Mouse (Mus musculus): ENCODE data around the gene Samd7. TPM values are rescaled to one million over a fixed set of nuclear protein-coding genes. Genes with fewer than 3 reads are reported as not detected.
"Not testable (repeated sequence)": the region's sequence is repeated elsewhere in the genome, so short reads cannot be mapped to it uniquely, and the experiment has no call there.

Gene Samd7
- 0.04 and 0.08 TPM in 2 replicates for polyA plus RNA-seq (2012; rRNA removed)

GRCm38 (mm10) chr3:30746006-30746405, at the start of gene Samd7:
Gene Samd7 (plus strand): TSS chr3:30746293.
- DNase-seq (ENCODE audit: low read depth) = no peak
- TF ChIP-seq POLR2A (IDR thresholded peaks at IDR 0.05; ENCODE audit: borderline replicate concordance, extremely low read depth, insufficient read depth, insufficient read length, poor library complexity, severe bottlenecking) (no peak), CTCF (IDR thresholded peaks at IDR 0.05; ENCODE audit: borderline replicate concordance, extremely low read depth, insufficient read depth, insufficient read length) (no peak)

GRCm38 (mm10) chr3:30696346-30696745, 49.7 kb upstream of the Samd7 start:
- peak; percentile 71 for DNase-seq (ENCODE audit: low read depth)
- peak; percentile 77; the same call in 1 of the 2 replicates for TF ChIP-seq CTCF (IDR thresholded peaks at IDR 0.05; ENCODE audit: borderline replicate concordance, extremely low read depth, insufficient read depth, insufficient read length)
- TF ChIP-seq POLR2A (IDR thresholded peaks at IDR 0.05; ENCODE audit: borderline replicate concordance, extremely low read depth, insufficient read depth, insufficient read length, poor library complexity, severe bottlenecking) = no peak

GRCm38 (mm10) chr3:30697891-30698290, 48.2 kb upstream of the Samd7 start:
- no peak for DNase-seq (ENCODE audit: low read depth)
- TF ChIP-seq POLR2A (IDR thresholded peaks at IDR 0.05; ENCODE audit: borderline replicate concordance, extremely low read depth, insufficient read depth, insufficient read length, poor library complexity, severe bottlenecking) (no peak), CTCF (IDR thresholded peaks at IDR 0.05; ENCODE audit: borderline replicate concordance, extremely low read depth, insufficient read depth, insufficient read length) (no peak)

GRCm38 (mm10) chr3:30699711-30700505, 46.2 kb upstream of the Samd7 start, which contains the start of gene Lrrc31:
Gene Lrrc31 (minus strand): TSS chr3:30699843.
- not testable (repeated sequence) for DNase-seq (ENCODE audit: low read depth)

- no peak for DNase-seq (ENCODE audit: low read depth)
- TF ChIP-seq POLR2A (IDR thresholded peaks at IDR 0.05; ENCODE audit: borderline replicate concordance, extremely low read depth, insufficient read depth, insufficient read length, poor library complexity, severe bottlenecking) = no peak
- TF ChIP-seq CTCF (IDR thresholded peaks at IDR 0.05; ENCODE audit: borderline replicate concordance, extremely low read depth, insufficient read depth, insufficient read length) = no peak
Observed at GRCm38 (mm10) chr3:30705977-30706376, 40.1 kb upstream of the Samd7 start.

- TF ChIP-seq CTCF (IDR thresholded peaks at IDR 0.05; ENCODE audit: borderline replicate concordance, extremely low read depth, insufficient read depth, insufficient read length) (no peak), POLR2A (IDR thresholded peaks at IDR 0.05; ENCODE audit: borderline replicate concordance, extremely low read depth, insufficient read depth, insufficient read length, poor library complexity, severe bottlenecking) (no peak)
- no peak for DNase-seq (ENCODE audit: low read depth)
Observed at GRCm38 (mm10) chr3:30706614-30707276, 39.3 kb upstream of the Samd7 start.

- no peak for DNase-seq (ENCODE audit: low read depth)
Observed at GRCm38 (mm10) chr3:30710191-30710590, 35.9 kb upstream of the Samd7 start.

GRCm38 (mm10) chr3:30713334-30713733, 32.8 kb upstream of the Samd7 start:
- TF ChIP-seq CTCF (IDR thresholded peaks at IDR 0.05; ENCODE audit: borderline replicate concordance, extremely low read depth, insufficient read depth, insufficient read length) (no peak), POLR2A (IDR thresholded peaks at IDR 0.05; ENCODE audit: borderline replicate concordance, extremely low read depth, insufficient read depth, insufficient read length, poor library complexity, severe bottlenecking) (no peak)
- no peak for DNase-seq (ENCODE audit: low read depth)

More at GRCm38 (mm10) chr3:30710191-30710590, 35.9 kb upstream of the Samd7 start:
- TF ChIP-seq CTCF (IDR thresholded peaks at IDR 0.05; ENCODE audit: borderline replicate concordance, extremely low read depth, insufficient read depth, insufficient read length) (no peak), POLR2A (IDR thresholded peaks at IDR 0.05; ENCODE audit: borderline replicate concordance, extremely low read depth, insufficient read depth, insufficient read length, poor library complexity, severe bottlenecking) (no peak)

- no peak for DNase-seq (ENCODE audit: low read depth)
- TF ChIP-seq CTCF (IDR thresholded peaks at IDR 0.05; ENCODE audit: borderline replicate concordance, extremely low read depth, insufficient read depth, insufficient read length) (no peak), POLR2A (IDR thresholded peaks at IDR 0.05; ENCODE audit: borderline replicate concordance, extremely low read depth, insufficient read depth, insufficient read length, poor library complexity, severe bottlenecking) (no peak)
Observed at GRCm38 (mm10) chr3:30718649-30719048, 27.4 kb upstream of the Samd7 start.

GRCm38 (mm10) chr3:30722036-30722435, 24.1 kb upstream of the Samd7 start:
- TF ChIP-seq CTCF (IDR thresholded peaks at IDR 0.05; ENCODE audit: borderline replicate concordance, extremely low read depth, insufficient read depth, insufficient read length) = no peak
- no peak for DNase-seq (ENCODE audit: low read depth)

GRCm38 (mm10) chr3:30722461-30722860, 23.6 kb upstream of the Samd7 start:
- no peak for DNase-seq (ENCODE audit: low read depth)
- TF ChIP-seq POLR2A (IDR thresholded peaks at IDR 0.05; ENCODE audit: borderline replicate concordance, extremely low read depth, insufficient read depth, insufficient read length, poor library complexity, severe bottlenecking) (no peak), CTCF (IDR thresholded peaks at IDR 0.05; ENCODE audit: borderline replicate concordance, extremely low read depth, insufficient read depth, insufficient read length) (no peak)

- no peak for TF ChIP-seq CTCF (IDR thresholded peaks at IDR 0.05; ENCODE audit: borderline replicate concordance, extremely low read depth, insufficient read depth, insufficient read length)
- no peak for TF ChIP-seq POLR2A (IDR thresholded peaks at IDR 0.05; ENCODE audit: borderline replicate concordance, extremely low read depth, insufficient read depth, insufficient read length, poor library complexity, severe bottlenecking)
- peak; percentile 11 for DNase-seq (ENCODE audit: low read depth)
Observed at GRCm38 (mm10) chr3:30723179-30723578, 22.9 kb upstream of the Samd7 start.

Data from brain, embryonic 14.5 days (tissue).